Mouse (Mus musculus): ENCODE data around the gene Ice2. TPM values are rescaled to one million over a fixed set of nuclear protein-coding genes. Genes with fewer than 3 reads are reported as not detected.

Ice2 gene
- polyA plus RNA-seq, 1 experiment, result 2.0 TPM

- TF ChIP-seq MAX (IDR thresholded peaks at IDR 0.05; ENCODE audit: low read depth) (no peak), CEBPB (IDR thresholded peaks at IDR 0.05; ENCODE audit: insufficient read depth, poor library complexity, severe bottlenecking) (peak; percentile 91)
- H3K4me2 ChIP-seq (ENCODE audit: low read depth), result peak overlapping the region; percentile 74
- no peak overlapping the region for H3ac ChIP-seq (ENCODE audit: control insufficient read depth, insufficient read length)
These were observed 34.3 kb downstream of the Ice2 start for GRCm38 (mm10) chr9:69431863-69432555.

DNA sequence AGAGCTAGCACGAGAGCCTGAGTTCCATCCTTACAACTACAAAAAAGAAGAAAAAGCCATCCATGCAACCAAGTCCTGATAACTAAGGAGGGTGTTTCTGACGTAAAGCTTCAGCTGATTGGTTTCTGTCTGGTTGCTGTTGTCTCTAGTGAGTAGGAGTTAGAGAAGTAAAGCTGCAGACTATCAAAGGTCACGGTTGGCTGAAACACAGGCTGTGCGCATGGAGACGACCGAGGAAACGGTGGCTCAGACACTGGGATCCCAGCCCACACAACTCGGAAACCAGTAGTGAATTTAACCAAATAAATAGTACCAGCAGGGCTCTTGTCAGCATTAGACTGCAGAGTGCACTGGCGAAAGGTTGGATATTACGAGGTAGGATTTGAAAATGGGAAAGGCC, 37.5 kb downstream of the Ice2 start:
- Histone ChIP-seq H3K36me3 (ENCODE audit: control insufficient read depth, insufficient read depth) (no peaks in the 10 kb centered on the region), H3K79me2 (ENCODE audit: control insufficient read depth, insufficient read depth) (no peaks in the 10 kb centered on the region), H3K4me2 (ENCODE audit: low read depth) (no peak overlapping the region), H3ac (ENCODE audit: control insufficient read depth, insufficient read length) (no peak overlapping the region), H3K4me3 (no peak overlapping the region), H3K27me3 (ENCODE audit: control insufficient read depth, insufficient read depth, insufficient read length) (no peaks in the 10 kb centered on the region)
- TF ChIP-seq POLR2A (IDR thresholded peaks at IDR 0.05; ENCODE audit: insufficient read length, low read depth), result no peak
- TF ChIP-seq TCF12 (IDR thresholded peaks at IDR 0.05; ENCODE audit: insufficient read depth, poor library complexity, severe bottlenecking), result no peak
- no peak for TF ChIP-seq CEBPB (IDR thresholded peaks at IDR 0.05; ENCODE audit: insufficient read depth, poor library complexity, severe bottlenecking)
- no peak for TF ChIP-seq SRF (IDR thresholded peaks at IDR 0.05; ENCODE audit: control insufficient read depth, insufficient read length, low read depth)
- no peak for TF ChIP-seq MYOD1 (IDR thresholded peaks at IDR 0.05; ENCODE audit: control insufficient read depth in 1 of 3, insufficient read length in 2 of 3, low read depth in 2 of 3)
- no peak for TF ChIP-seq TCF3 (IDR thresholded peaks at IDR 0.05; ENCODE audit: insufficient read length, low read depth)
- no peak for TF ChIP-seq POLR2AphosphoS2 (IDR thresholded peaks at IDR 0.05; ENCODE audit: insufficient read length, low read depth)
- TF ChIP-seq MAX (IDR thresholded peaks at IDR 0.05; ENCODE audit: low read depth), result no peak
- no peak for TF ChIP-seq USF1 (IDR thresholded peaks at IDR 0.05; ENCODE audit: low read depth)
- no peak for TF ChIP-seq E2F4 (IDR thresholded peaks at IDR 0.05; ENCODE audit: insufficient read depth)
- no peak for TF ChIP-seq REST (IDR thresholded peaks at IDR 0.05; ENCODE audit: insufficient read depth, insufficient read length)
- TF ChIP-seq MYOG (IDR thresholded peaks at IDR 0.05; ENCODE audit: control insufficient read depth in 1 of 3, insufficient read depth in 1 of 3, insufficient read length in 2 of 3, low read depth in 2 of 3), result no peak

More at GRCm38 (mm10) chr9:69431863-69432555, 34.3 kb downstream of the Ice2 start:
- no peak overlapping the region for H3K4me3 ChIP-seq
- no peaks in the 10 kb centered on the region for H3K79me2 ChIP-seq (ENCODE audit: control insufficient read depth, insufficient read depth)
- H3K36me3 ChIP-seq (ENCODE audit: control insufficient read depth, insufficient read depth), result peaks cover 11% of the 10 kb centered on the region
- H3K27me3 ChIP-seq (ENCODE audit: control insufficient read depth, insufficient read depth, insufficient read length), result no peaks in the 10 kb centered on the region

DNA sequence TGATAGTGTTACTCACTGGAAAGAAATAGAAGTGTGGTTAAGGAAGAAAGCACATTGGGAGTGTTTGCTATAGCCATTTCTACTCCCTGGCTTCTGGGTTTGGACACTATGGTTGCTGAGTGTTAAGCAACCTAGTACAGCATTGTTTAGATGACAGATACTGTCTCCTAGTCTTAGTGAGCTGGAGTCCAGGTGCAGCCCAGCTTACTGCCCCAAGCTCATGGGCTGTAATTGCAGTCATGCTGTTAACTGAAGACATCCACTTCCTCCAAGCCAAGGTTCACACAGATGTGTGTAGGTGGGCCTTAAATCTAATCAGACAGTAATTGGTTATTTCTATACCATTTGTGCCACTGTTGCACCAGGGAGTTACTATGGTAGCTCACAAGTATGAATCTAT, 38.0 kb downstream of the Ice2 start:
- Histone ChIP-seq H3K27me3 (ENCODE audit: control insufficient read depth, insufficient read depth, insufficient read length) (no peaks in the 10 kb centered on the region), H3K79me2 (ENCODE audit: control insufficient read depth, insufficient read depth) (no peaks in the 10 kb centered on the region), H3K4me2 (ENCODE audit: low read depth) (no peak overlapping the region), H3ac (ENCODE audit: control insufficient read depth, insufficient read length) (no peak overlapping the region), H3K4me3 (no peak overlapping the region), H3K36me3 (ENCODE audit: control insufficient read depth, insufficient read depth) (no peaks in the 10 kb centered on the region)
- TF ChIP-seq CEBPB (IDR thresholded peaks at IDR 0.05; ENCODE audit: insufficient read depth, poor library complexity, severe bottlenecking) (no peak), SRF (IDR thresholded peaks at IDR 0.05; ENCODE audit: control insufficient read depth, insufficient read length, low read depth) (no peak), REST (IDR thresholded peaks at IDR 0.05; ENCODE audit: insufficient read depth, insufficient read length) (no peak), POLR2A (IDR thresholded peaks at IDR 0.05; ENCODE audit: insufficient read length, low read depth) (no peak), E2F4 (IDR thresholded peaks at IDR 0.05; ENCODE audit: insufficient read depth) (no peak), MYOD1 (IDR thresholded peaks at IDR 0.05; ENCODE audit: control insufficient read depth in 1 of 3, insufficient read length in 2 of 3, low read depth in 2 of 3) (no peak), TCF12 (IDR thresholded peaks at IDR 0.05; ENCODE audit: insufficient read depth, poor library complexity, severe bottlenecking) (no peak), MAX (IDR thresholded peaks at IDR 0.05; ENCODE audit: low read depth) (no peak)

GRCm38 (mm10) chr9:69439805-69440357, 42.2 kb downstream of the Ice2 start:
- no peak for TF ChIP-seq REST (IDR thresholded peaks at IDR 0.05; ENCODE audit: insufficient read depth, insufficient read length)
- TF ChIP-seq CEBPB (IDR thresholded peaks at IDR 0.05; ENCODE audit: insufficient read depth, poor library complexity, severe bottlenecking), result 0 out of 2 replicates have a peak, but pooled peaks have one; percentile 32
- H3K4me2 ChIP-seq (ENCODE audit: low read depth), result no peak overlapping the region
- no peak overlapping the region for H3K4me3 ChIP-seq
- H3K79me2 ChIP-seq (ENCODE audit: control insufficient read depth, insufficient read depth), result no peaks in the 10 kb centered on the region
- no peaks in the 10 kb centered on the region for H3K36me3 ChIP-seq (ENCODE audit: control insufficient read depth, insufficient read depth)
- no peak overlapping the region for H3ac ChIP-seq (ENCODE audit: control insufficient read depth, insufficient read length)
- H3K27me3 ChIP-seq (ENCODE audit: control insufficient read depth, insufficient read depth, insufficient read length), result no peaks in the 10 kb centered on the region

DNA sequence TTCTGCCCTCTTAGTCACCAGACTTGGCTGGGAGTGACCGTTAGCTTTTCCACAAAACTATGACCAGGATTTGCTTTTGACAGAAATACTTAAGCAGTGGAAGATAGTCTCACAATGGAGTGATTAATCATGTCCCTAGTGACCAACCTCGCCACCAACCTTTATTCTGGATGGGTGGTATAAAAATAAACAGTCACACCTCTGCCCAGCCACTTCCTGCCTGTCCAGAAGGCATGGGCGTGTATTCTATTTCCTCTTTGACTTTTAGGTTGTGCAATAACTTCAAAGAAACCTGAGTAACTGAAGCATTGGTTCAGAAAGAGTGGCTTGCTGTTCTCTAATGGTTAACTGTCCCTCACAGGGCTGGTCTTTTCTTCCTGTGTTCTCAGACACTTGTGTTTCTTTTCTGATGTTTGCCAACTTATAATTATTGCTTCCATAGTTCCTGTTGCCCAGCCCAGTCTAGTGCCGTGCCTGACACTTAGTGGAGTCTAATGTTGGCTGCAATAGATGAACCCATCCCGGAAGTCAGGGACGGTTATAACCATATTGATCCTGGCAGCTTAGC, 44.8 kb downstream of the Ice2 start:
- Histone ChIP-seq H3K79me2 (ENCODE audit: control insufficient read depth, insufficient read depth) (no peaks in the 10 kb centered on the region), H3K4me2 (ENCODE audit: low read depth) (peak overlapping the region; percentile 69), H3K36me3 (ENCODE audit: control insufficient read depth, insufficient read depth) (no peaks in the 10 kb centered on the region), H3K27me3 (ENCODE audit: control insufficient read depth, insufficient read depth, insufficient read length) (no peaks in the 10 kb centered on the region), H3K4me3 (no peak overlapping the region), H3ac (ENCODE audit: control insufficient read depth, insufficient read length) (no peak overlapping the region)
- TF ChIP-seq MYOD1 (IDR thresholded peaks at IDR 0.05; ENCODE audit: control insufficient read depth in 1 of 3, insufficient read length in 2 of 3, low read depth in 2 of 3) (no peak), TCF12 (IDR thresholded peaks at IDR 0.05; ENCODE audit: insufficient read depth, poor library complexity, severe bottlenecking) (no peak), CEBPB (IDR thresholded peaks at IDR 0.05; ENCODE audit: insufficient read depth, poor library complexity, severe bottlenecking) (peak; percentile 99)

Data from myocyte (in vitro differentiated cells).